Mouse (Mus musculus) CD4-positive, CD25-positive, alpha-beta regulatory T cell, adult 4 months (primary cell): ENCODE results near the gene Lrrc27. TPM values are rescaled to one million over a fixed set of nuclear protein-coding genes. Genes with fewer than 3 reads are reported as not detected.

Source experiments
- ATAC-seq: one replicate; pipeline ENCODE4 v1.8.0; 2017
- polyA plus RNA-seq, 2 experiments: library from polyadenylated mRNA; unstranded; fragments of 100-300 nt; shearing (Covaris generic); gene quantifications; one replicate each; pipeline ENCODE4 v1.2.1; 2017

The Lrrc27 gene
- polyA plus RNA-seq, 2 experiments from 2014 or later: 4.4 to 4.8 TPM

GRCm38 (mm10) chr7:139214596-139215340 is 2.0 kb downstream of the Lrrc27 start:
- no peak for ATAC-seq

GRCm38 (mm10) chr7:139215516-139215915 is 2.7 kb downstream of the Lrrc27 start:
- ATAC-seq: no peak

- no peak for ATAC-seq
These were observed 3.2 kb downstream of the Lrrc27 start for GRCm38 (mm10) chr7:139215946-139216345.

- no peak for ATAC-seq
These were observed 3.7 kb downstream of the Lrrc27 start for GRCm38 (mm10) chr7:139216464-139216863.

- ATAC-seq: no peak
These were observed 4.3 kb downstream of the Lrrc27 start for GRCm38 (mm10) chr7:139217046-139217445.

GRCm38 (mm10) chr7:139218641-139219415 is 6.0 kb downstream of the Lrrc27 start:
- no peak for ATAC-seq

GRCm38 (mm10) chr7:139219486-139219885 is 6.7 kb downstream of the Lrrc27 start:
- ATAC-seq: no peak

- ATAC-seq: no peak
These were observed 7.5 kb downstream of the Lrrc27 start for GRCm38 (mm10) chr7:139220303-139220702.

- ATAC-seq: no peak
These were observed 8.3 kb downstream of the Lrrc27 start for GRCm38 (mm10) chr7:139221072-139221471.

- no peak for ATAC-seq
These were observed 9.1 kb downstream of the Lrrc27 start for GRCm38 (mm10) chr7:139221856-139222255.

GRCm38 (mm10) chr7:139222341-139222740 is 9.6 kb downstream of the Lrrc27 start:
- ATAC-seq: no peak

- no peak for ATAC-seq
These were observed 11.3 kb downstream of the Lrrc27 start for GRCm38 (mm10) chr7:139224070-139224469.

- peak; percentile 94 for ATAC-seq
These were observed 11.9 kb downstream of the Lrrc27 start for GRCm38 (mm10) chr7:139224725-139225124.

GRCm38 (mm10) chr7:139226416-139226815 is 13.6 kb downstream of the Lrrc27 start:
- ATAC-seq: no peak

- ATAC-seq: no peak
These were observed 15.8 kb downstream of the Lrrc27 start for GRCm38 (mm10) chr7:139228447-139229171.

GRCm38 (mm10) chr7:139229837-139230236 is 17.0 kb downstream of the Lrrc27 start:
- ATAC-seq: no peak

GRCm38 (mm10) chr7:139230241-139230640 is 17.5 kb downstream of the Lrrc27 start:
- ATAC-seq: no peak

- ATAC-seq: peak; percentile 100
These were observed 20.9 kb downstream of the Lrrc27 start for GRCm38 (mm10) chr7:139233714-139234113.

GRCm38 (mm10) chr7:139234426-139235188 is 21.8 kb downstream of the Lrrc27 start:
- no peak for ATAC-seq

- ATAC-seq: no peak
These were observed 23.0 kb downstream of the Lrrc27 start for GRCm38 (mm10) chr7:139235651-139236358.

GRCm38 (mm10) chr7:139239432-139239831 is 26.6 kb downstream of the Lrrc27 start:
- no peak for ATAC-seq

GRCm38 (mm10) chr7:139246086-139246485 is 33.3 kb downstream of the Lrrc27 start:
- ATAC-seq: no peak
